Mouse (Mus musculus): ENCODE data around the gene Pelo. TPM values are rescaled to one million over a fixed set of nuclear protein-coding genes. Genes with fewer than 3 reads are reported as not detected.

Pelo gene
- polyA plus RNA-seq, 1 experiment from 2014 or later: 4.9 TPM

DNA sequence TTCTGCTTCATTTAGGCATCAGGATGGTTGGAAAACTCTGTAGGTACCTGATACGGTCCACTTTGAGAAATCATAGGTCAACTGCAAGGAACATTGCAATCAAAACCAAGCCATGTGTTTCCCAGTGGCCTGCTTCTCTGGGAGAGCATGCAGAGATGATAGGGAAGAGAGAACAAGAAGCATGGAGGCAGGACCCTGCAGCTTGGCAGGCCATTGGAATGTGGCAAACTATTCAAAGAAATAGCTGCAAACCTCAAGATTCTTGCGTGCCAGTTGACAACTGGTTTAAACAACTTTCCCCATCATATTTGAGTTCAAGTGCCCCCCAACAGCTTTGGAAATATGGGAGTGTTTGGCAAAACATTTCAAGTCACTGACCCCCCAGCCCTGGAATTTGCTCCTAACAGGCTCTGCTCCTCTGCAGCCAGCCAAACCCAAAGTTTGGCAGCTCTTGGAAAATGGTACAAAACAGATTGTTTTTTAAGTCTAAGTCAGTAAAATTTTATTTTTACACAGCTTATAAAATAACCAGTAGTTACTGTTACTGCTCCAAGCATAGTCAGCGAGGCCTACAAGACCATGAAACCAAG lies 9.9 kb downstream of the Pelo start:
- H3K9me3 ChIP-seq (ENCODE audit: control insufficient read depth, low read length): no peaks in the 10 kb centered on the region
- no peak overlapping the region for H3K4me2 ChIP-seq (replicated peaks; ENCODE audit: low read depth)
- TF ChIP-seq EP300 (optimal IDR thresholded peaks at IDR 0.05) (no peak), CTCF (IDR thresholded peaks at IDR 0.05; ENCODE audit: low read depth) (no peak)
- H3K4me3 ChIP-seq (ENCODE audit: low read depth, low read length): no peak overlapping the region
- DNase-seq (ENCODE audit: low spot score): no peak
- H3K4me1 ChIP-seq (replicated peaks; ENCODE audit: control insufficient read depth, insufficient read depth): peaks cover 3% of the 10 kb centered on the region; the same call in 1 of the 2 replicates
- H3K27ac ChIP-seq (replicated peaks): no peak overlapping the region
- no peak for ATAC-seq (ENCODE audit: low FRiP score, low TSS enrichment)
- no peaks in the 10 kb centered on the region for H3K36me3 ChIP-seq (ENCODE audit: control insufficient read depth, insufficient read depth, low read length)
- no peaks in the 10 kb centered on the region for H3K27me3 ChIP-seq (ENCODE audit: control insufficient read depth, insufficient read depth, low read length)
- H3K9ac ChIP-seq (ENCODE audit: low read length): no peak overlapping the region
- WGBS: 81% methylated on average over 3 of the region's 3 CpGs

DNA sequence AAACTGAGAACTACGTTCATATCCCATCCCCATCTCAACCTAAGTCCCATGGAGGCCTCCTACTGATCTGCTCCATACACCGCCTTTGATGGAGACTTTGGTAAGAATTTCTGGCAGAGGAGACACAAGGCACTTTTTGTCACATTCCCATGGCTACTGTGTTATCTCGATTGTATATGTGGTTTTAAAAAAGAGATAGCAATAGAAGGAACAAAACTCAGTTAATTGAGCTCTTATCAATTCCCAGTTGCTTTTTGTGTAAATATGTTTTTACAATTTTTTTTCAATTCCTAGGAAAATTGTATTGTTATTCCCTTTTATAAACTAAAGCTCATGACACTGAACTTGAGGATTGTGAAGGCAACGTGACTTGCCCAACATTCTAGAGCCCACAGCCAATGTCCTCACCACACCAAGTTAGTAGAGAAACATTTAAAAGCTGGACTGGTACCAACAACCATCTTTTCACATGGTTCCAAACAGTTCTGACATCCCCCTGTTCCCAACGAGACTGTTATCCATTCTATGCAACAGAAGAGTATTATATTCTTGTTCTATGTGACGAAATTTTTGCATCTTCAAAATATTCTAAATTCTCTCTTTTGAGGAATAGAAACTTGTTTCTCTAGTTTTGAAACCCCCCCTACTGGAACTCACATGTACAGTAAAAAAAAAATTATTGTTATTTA lies 10.8 kb downstream of the Pelo start:
- H3K27ac ChIP-seq (replicated peaks): no peak overlapping the region
- DNase-seq (ENCODE audit: low spot score) (no peak), ATAC-seq (ENCODE audit: low FRiP score, low TSS enrichment) (no peak)
- TF ChIP-seq CTCF (IDR thresholded peaks at IDR 0.05; ENCODE audit: low read depth): no peak
- no peak for TF ChIP-seq EP300 (optimal IDR thresholded peaks at IDR 0.05)
- no peaks in the 10 kb centered on the region for H3K9me3 ChIP-seq (ENCODE audit: control insufficient read depth, low read length)
- no peak overlapping the region for H3K9ac ChIP-seq (ENCODE audit: low read length)
- H3K4me1 ChIP-seq (replicated peaks; ENCODE audit: control insufficient read depth, insufficient read depth): peaks cover 3% of the 10 kb centered on the region; the same call in 1 of the 2 replicates
- no peaks in the 10 kb centered on the region for H3K36me3 ChIP-seq (ENCODE audit: control insufficient read depth, insufficient read depth, low read length)
- no peak overlapping the region for H3K4me2 ChIP-seq (replicated peaks; ENCODE audit: low read depth)
- 65% methylated on average over 6 of the region's 6 CpGs for WGBS
- H3K27me3 ChIP-seq (ENCODE audit: control insufficient read depth, insufficient read depth, low read length): no peaks in the 10 kb centered on the region
- H3K4me3 ChIP-seq (ENCODE audit: low read depth, low read length): no peak overlapping the region

DNA sequence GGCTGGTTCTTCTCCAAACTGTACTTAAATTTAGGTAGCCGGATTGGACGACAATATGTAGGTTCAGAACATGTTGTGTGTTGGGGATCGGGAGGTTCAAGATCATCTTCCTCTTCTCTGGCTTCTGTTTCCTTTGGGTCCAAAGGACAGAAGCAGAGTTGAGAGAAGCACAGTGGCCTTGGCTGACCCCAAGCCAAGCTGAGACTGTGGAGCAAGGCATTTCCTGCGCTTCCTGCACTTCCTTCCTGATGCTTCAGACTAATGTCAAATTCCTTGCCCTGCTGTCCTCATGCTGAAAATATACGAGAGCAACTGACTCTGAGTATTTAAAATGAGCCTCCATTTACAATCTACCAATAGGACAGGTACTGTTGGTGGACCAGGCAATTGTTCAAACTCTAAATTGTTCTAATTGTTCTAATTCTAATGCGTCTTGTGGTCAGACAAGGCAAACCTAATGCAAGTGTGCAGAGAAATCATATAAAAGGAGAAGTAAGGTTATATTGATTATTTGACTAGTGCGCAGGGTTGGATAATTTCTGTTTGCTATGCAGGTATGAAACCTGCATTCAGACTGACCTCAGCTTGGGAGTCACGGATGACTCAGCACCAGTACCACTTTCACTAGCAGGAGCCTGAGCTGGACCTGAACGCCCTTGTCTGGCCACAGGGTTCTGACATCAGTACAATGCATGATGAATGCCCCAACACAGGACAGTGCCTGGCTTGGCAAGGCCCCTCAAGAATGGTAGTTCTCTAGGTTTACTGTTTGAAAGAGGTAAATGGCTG lies 12.4 kb downstream of the Pelo start:
- Histone ChIP-seq H3K9me3 (ENCODE audit: control insufficient read depth, low read length) (no peaks in the 10 kb centered on the region), H3K9ac (ENCODE audit: low read length) (no peak overlapping the region), H3K4me2 (replicated peaks; ENCODE audit: low read depth) (no peak overlapping the region), H3K4me3 (ENCODE audit: low read depth, low read length) (no peak overlapping the region), H3K36me3 (ENCODE audit: control insufficient read depth, insufficient read depth, low read length) (no peaks in the 10 kb centered on the region), H3K4me1 (replicated peaks; ENCODE audit: control insufficient read depth, insufficient read depth) (peaks cover 3% of the 10 kb centered on the region; the same call in 1 of the 2 replicates), H3K27ac (replicated peaks) (no peak overlapping the region), H3K27me3 (ENCODE audit: control insufficient read depth, insufficient read depth, low read length) (no peaks in the 10 kb centered on the region)
- WGBS: 81% methylated on average over 9 of the region's 9 CpGs
- no peak for ATAC-seq (ENCODE audit: low FRiP score, low TSS enrichment)
- TF ChIP-seq CTCF (IDR thresholded peaks at IDR 0.05; ENCODE audit: low read depth): no peak
- TF ChIP-seq EP300 (optimal IDR thresholded peaks at IDR 0.05): no peak
- DNase-seq (ENCODE audit: low spot score): no peak

DNA sequence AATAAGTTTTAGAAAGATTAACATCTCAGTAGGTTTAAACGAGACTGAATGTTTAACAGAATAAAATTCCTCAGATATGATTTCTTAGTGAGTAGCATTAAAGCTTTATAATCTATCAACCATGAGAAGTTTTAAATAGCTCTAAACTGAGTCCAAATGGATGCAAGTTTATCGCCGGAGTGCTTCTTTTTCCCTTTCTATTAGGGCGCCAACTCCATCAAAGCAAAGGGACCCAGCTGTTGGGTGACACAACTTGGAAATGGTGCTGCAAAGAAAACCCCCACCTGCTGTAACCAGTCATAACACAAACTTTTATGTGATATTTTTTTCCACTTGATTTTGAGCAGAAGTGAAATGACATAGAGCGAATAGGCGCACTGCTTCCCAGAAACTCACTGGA lies 17.6 kb downstream of the Pelo start:
- no peak for DNase-seq (ENCODE audit: low spot score)
- H3K27ac ChIP-seq (replicated peaks): no peak overlapping the region
- no peak; the same call in 1 of the 2 replicates for ATAC-seq (ENCODE audit: low FRiP score, low TSS enrichment)
- TF ChIP-seq EP300 (optimal IDR thresholded peaks at IDR 0.05) (no peak), CTCF (IDR thresholded peaks at IDR 0.05; ENCODE audit: low read depth) (no peak)
- H3K9ac ChIP-seq (ENCODE audit: low read length): no peak overlapping the region
- no peaks in the 10 kb centered on the region for H3K27me3 ChIP-seq (ENCODE audit: control insufficient read depth, insufficient read depth, low read length)
- 53% methylated on average over 6 of the region's 6 CpGs for WGBS
- no peaks in the 10 kb centered on the region for H3K36me3 ChIP-seq (ENCODE audit: control insufficient read depth, insufficient read depth, low read length)
- no peak overlapping the region for H3K4me2 ChIP-seq (replicated peaks; ENCODE audit: low read depth)
- no peak overlapping the region for H3K4me3 ChIP-seq (ENCODE audit: low read depth, low read length)
- H3K4me1 ChIP-seq (replicated peaks; ENCODE audit: control insufficient read depth, insufficient read depth): no peaks in the 10 kb centered on the region
- H3K9me3 ChIP-seq (ENCODE audit: control insufficient read depth, low read length): no peaks in the 10 kb centered on the region

DNA sequence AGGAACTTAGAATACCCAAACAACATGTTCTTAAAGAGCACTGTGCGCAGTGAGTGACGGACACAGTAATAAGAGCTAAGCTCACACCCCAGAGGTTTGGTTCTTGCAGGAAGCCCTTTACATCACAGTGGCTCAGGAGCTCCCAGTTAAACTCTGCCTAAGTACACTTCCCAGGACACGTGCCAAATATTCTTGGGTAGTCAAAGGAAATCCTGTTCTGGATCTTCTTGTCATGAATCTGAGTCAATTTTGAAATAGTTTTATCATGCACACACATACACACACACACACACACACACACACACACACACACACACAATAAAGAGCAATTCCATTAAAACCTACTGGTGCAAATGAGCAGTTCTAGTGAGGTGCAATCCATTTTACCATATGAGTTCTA lies 18.6 kb downstream of the Pelo start:
- no peak overlapping the region for H3K27ac ChIP-seq (replicated peaks)
- H3K36me3 ChIP-seq (ENCODE audit: control insufficient read depth, insufficient read depth, low read length): no peaks in the 10 kb centered on the region
- H3K4me1 ChIP-seq (replicated peaks; ENCODE audit: control insufficient read depth, insufficient read depth): no peaks in the 10 kb centered on the region
- H3K27me3 ChIP-seq (ENCODE audit: control insufficient read depth, insufficient read depth, low read length): no peaks in the 10 kb centered on the region
- no peaks in the 10 kb centered on the region for H3K9me3 ChIP-seq (ENCODE audit: control insufficient read depth, low read length)
- no peak overlapping the region for H3K4me2 ChIP-seq (replicated peaks; ENCODE audit: low read depth)
- no peak for DNase-seq (ENCODE audit: low spot score)
- 78% methylated on average over 3 of the region's 3 CpGs for WGBS
- no peak for ATAC-seq (ENCODE audit: low FRiP score, low TSS enrichment)
- no peak overlapping the region for H3K9ac ChIP-seq (ENCODE audit: low read length)
- TF ChIP-seq CTCF (IDR thresholded peaks at IDR 0.05; ENCODE audit: low read depth): no peak
- no peak for TF ChIP-seq EP300 (optimal IDR thresholded peaks at IDR 0.05)
- H3K4me3 ChIP-seq (ENCODE audit: low read depth, low read length): no peak overlapping the region

DNA sequence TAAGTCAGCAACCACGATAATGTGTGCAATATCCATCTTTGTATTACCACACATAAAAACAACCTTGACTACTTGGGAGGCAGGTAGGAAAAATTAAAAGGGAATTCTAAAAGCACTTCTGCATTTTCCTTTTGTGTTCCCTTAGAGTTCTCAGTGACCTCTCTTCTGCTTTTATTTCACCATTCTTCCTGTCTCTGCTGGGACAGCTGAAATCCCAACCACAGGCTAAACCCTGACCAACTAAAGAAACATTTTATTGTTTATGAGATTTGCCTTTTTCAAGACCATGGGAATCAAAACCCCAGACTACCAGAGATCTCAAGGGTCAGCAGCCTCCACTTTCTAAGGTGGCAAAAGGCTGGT lies 22.0 kb downstream of the Pelo start:
- TF ChIP-seq CTCF (IDR thresholded peaks at IDR 0.05; ENCODE audit: low read depth) (no peak), EP300 (optimal IDR thresholded peaks at IDR 0.05) (no peak)
- 79% methylated on average over 1 of the region's 1 CpGs for WGBS
- H3K27ac ChIP-seq (replicated peaks): no peak overlapping the region
- ATAC-seq (ENCODE audit: low FRiP score, low TSS enrichment) (no peak), DNase-seq (ENCODE audit: low spot score) (no peak)
- no peak overlapping the region for H3K4me3 ChIP-seq (ENCODE audit: low read depth, low read length)
- H3K9ac ChIP-seq (ENCODE audit: low read length): no peak overlapping the region
- no peaks in the 10 kb centered on the region for H3K27me3 ChIP-seq (ENCODE audit: control insufficient read depth, insufficient read depth, low read length)
- no peaks in the 10 kb centered on the region for H3K9me3 ChIP-seq (ENCODE audit: control insufficient read depth, low read length)
- H3K4me2 ChIP-seq (replicated peaks; ENCODE audit: low read depth): no peak overlapping the region
- no peaks in the 10 kb centered on the region for H3K36me3 ChIP-seq (ENCODE audit: control insufficient read depth, insufficient read depth, low read length)
- H3K4me1 ChIP-seq (replicated peaks; ENCODE audit: control insufficient read depth, insufficient read depth): no peaks in the 10 kb centered on the region

Data from stomach, postnatal 0 days (tissue).